Mouse (Mus musculus) left cerebral cortex, adult 2 months (tissue): ENCODE results near the gene Naa50. TPM values are rescaled to one million over a fixed set of nuclear protein-coding genes. Genes with fewer than 3 reads are reported as not detected.

Experiments used
- DNase-seq, 2 experiments: peaks; one replicate each; pipeline ENCODE4 v3.0.0; 2021 to 2022; ENCODE audit warnings: low spot score in 2 of 2, mixed read lengths in 1 of 2; ENCODE audit errors: extremely low spot score in 1 of 2
- H3K27ac ChIP-seq: fragments of 200-600 bp; 2 replicates; pipeline ENCODE4 v1.8.1; 2022
- H3K4me3 ChIP-seq: fragments of 200-600 bp; 2 replicates; pipeline ENCODE4 v1.8.1; 2022
- CTCF ChIP-seq: fragments of 200-600 bp; IDR thresholded peaks from 2 replicates; pipeline ENCODE4 v1.8.1; 2022; ENCODE audit warnings: antibody characterized with exemption, mild to moderate bottlenecking, moderate library complexity
- intact Hi-C: fragments of 180-260 bp; cut with DNase I; formaldehyde crosslinking; loops from one replicate; pipeline ENCODE4 v1.15.1; 2025
- total RNA-seq, 2 experiments: library from RNA; stranded (reverse); gene quantifications; 2 replicates each; pipeline ENCODE4 v1.2.3; 2021

Naa50 gene
- total RNA-seq, 2 experiments from 2014 or later = 61.6 to 62.8 TPM

- DNase-seq = peak; percentile 31 to 46
- TF ChIP-seq CTCF = no peak
- intact Hi-C loops = loop anchor here (2.0 kb wide), 1 partner anchor 16 kb away; the partner anchor contains the start of genes Atp6v1a and Naa50
- Histone ChIP-seq H3K27ac (peak overlapping the region; percentile 88), H3K4me3 (no peak overlapping the region)
These were observed 16.5 kb upstream of the Naa50 start for GRCm38 (mm10) chr16:44122982-44123725.

- DNase-seq = peak in 1 of 2 experiments; percentile 7
- intact Hi-C loops = loop anchor here (2.0 kb wide), 1 partner anchor 15 kb away; the partner anchor contains the start of genes Atp6v1a and Naa50
- no peak overlapping the region for H3K4me3 ChIP-seq
- peak overlapping the region; percentile 88 for H3K27ac ChIP-seq
- TF ChIP-seq CTCF = no peak
These were observed 15.8 kb upstream of the Naa50 start for GRCm38 (mm10) chr16:44123786-44124185.

GRCm38 (mm10) chr16:44124713-44125112 lies 14.9 kb upstream of the Naa50 start:
- intact Hi-C loops = no loop called here
- no peak for TF ChIP-seq CTCF
- Histone ChIP-seq H3K27ac (peak overlapping the region; percentile 88; the same call in 1 of the 2 replicates), H3K4me3 (no peak overlapping the region)
- peak in 1 of 2 experiments; percentile 9 for DNase-seq

- no peak for DNase-seq
- TF ChIP-seq CTCF = no peak
- intact Hi-C loops = no loop called here
- Histone ChIP-seq H3K27ac (peak overlapping the region; percentile 60), H3K4me3 (no peak overlapping the region)
These were observed 14.2 kb upstream of the Naa50 start for GRCm38 (mm10) chr16:44125436-44125835.

- TF ChIP-seq CTCF = no peak
- H3K27ac ChIP-seq = no peak overlapping the region
These were observed 13.2 kb upstream of the Naa50 start for GRCm38 (mm10) chr16:44126437-44126836.

GRCm38 (mm10) chr16:44132300-44132699 lies 7.3 kb upstream of the Naa50 start:
- Histone ChIP-seq H3K4me3 (no peak overlapping the region), H3K27ac (no peak overlapping the region)
- DNase-seq = no peak
- intact Hi-C loops = no loop called here
- TF ChIP-seq CTCF = no peak

More at GRCm38 (mm10) chr16:44126437-44126836, 13.2 kb upstream of the Naa50 start:
- no peak for DNase-seq
- intact Hi-C loops = no loop called here
- H3K4me3 ChIP-seq = no peak overlapping the region

GRCm38 (mm10) chr16:44133187-44133586 lies 6.4 kb upstream of the Naa50 start:
- no peak overlapping the region for H3K27ac ChIP-seq
- intact Hi-C loops = no loop called here
- TF ChIP-seq CTCF = no peak

GRCm38 (mm10) chr16:44136511-44137021 lies 3.1 kb upstream of the Naa50 start:
- intact Hi-C loops = no loop called here
- H3K4me3 ChIP-seq = peak overlapping the region; percentile 18; the same call in 1 of the 2 replicates
- DNase-seq = no peak

More at GRCm38 (mm10) chr16:44133187-44133586, 6.4 kb upstream of the Naa50 start:
- no peak overlapping the region for H3K4me3 ChIP-seq
- DNase-seq = no peak

GRCm38 (mm10) chr16:44138377-44138978 lies 1.2 kb upstream of the Naa50 start:
- Histone ChIP-seq H3K4me3 (peak overlapping the region; percentile 75), H3K27ac (peak overlapping the region; percentile 100)
- DNase-seq = peak; percentile 18 to 21
- TF ChIP-seq CTCF = no peak
- intact Hi-C loops = loop anchor here (2.0 kb wide), 2 partner anchors 16 to 34 kb away; partner anchors contain the start of gene Usf3

More at GRCm38 (mm10) chr16:44136511-44137021, 3.1 kb upstream of the Naa50 start:
- H3K27ac ChIP-seq = peak overlapping the region; percentile 37
- TF ChIP-seq CTCF = no peak

- no peak for TF ChIP-seq CTCF
- intact Hi-C loops = loop anchor here (2.0 kb wide), 2 partner anchors 16 to 34 kb away; partner anchors contain the start of gene Usf3
- H3K27ac ChIP-seq = peak overlapping the region; percentile 100
- H3K4me3 ChIP-seq = peak overlapping the region; percentile 75
- DNase-seq = peak; percentile 81 to 85
These were observed 573 bp upstream of the Naa50 start for GRCm38 (mm10) chr16:44138979-44139535.

GRCm38 (mm10) chr16:44140186-44140787 lies 657 bp downstream of the Naa50 start:
- intact Hi-C loops = loop anchor here (10.0 kb wide), 1 partner anchor 255 kb away; the partner anchor contains the start of gene Ccdc191
- peak; percentile 59 to 69 for DNase-seq
- TF ChIP-seq CTCF = no peak; the same call in 1 of the 2 replicates
- Histone ChIP-seq H3K4me3 (peak overlapping the region; percentile 75), H3K27ac (peak overlapping the region; percentile 100)
